9 mouse cellular contexts compared by ENCODE assay signal in the genomic region with DNA sequence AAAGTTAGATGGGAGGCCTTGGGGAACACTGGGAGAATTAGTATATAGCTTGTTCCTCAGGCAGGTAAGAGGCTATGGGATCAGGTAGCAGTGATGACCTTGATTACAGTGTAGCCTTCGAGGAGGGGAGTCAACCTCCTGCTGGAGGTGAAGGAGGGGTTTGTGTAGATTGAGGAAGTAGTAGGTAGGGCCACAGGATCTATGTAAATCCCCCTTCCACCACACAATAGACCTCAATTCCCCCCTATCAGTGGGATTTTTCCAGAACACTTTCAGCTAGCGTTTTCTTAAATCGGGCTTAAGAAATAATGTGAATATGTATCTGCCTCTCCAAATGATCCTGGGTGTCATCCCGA. TPM values are rescaled to one million over a fixed set of nuclear protein-coding genes. Genes with fewer than 3 reads are reported as not detected.
DNase-seq lines count a peak whose midpoint lies in the region; ATAC-seq and TF ChIP-seq lines count a peak whose summit lies in the region.
"Had no signal": no experiment of that assay in that cellular context is flagged by ENCODE, and none has a peak within 500 bp of the region (broad histone marks: within the 10 kb centered on the region; RNA-seq: fewer than 3 reads in every experiment).

No protein-coding gene starts in this region.

- peak overlapping the region; percentile 90 for H3K4me3 ChIP-seq in layer of hippocampus, adult 2 months
- peak overlapping the region; percentile 28 for H3K4me3 ChIP-seq in embryonic facial prominence, embryonic 11.5 days (ENCODE audit: low read depth, low read length)
- peak overlapping the region; percentile 44 for H3K4me3 ChIP-seq in hindbrain, embryonic 16.5 days (ENCODE audit: low read length)
- H3K4me3 ChIP-seq in midbrain, embryonic 16.5 days (ENCODE audit: low read depth, low read length) = peak overlapping the region; percentile 93

- H3K27ac ChIP-seq in layer of hippocampus, adult 2 months = peak overlapping the region; percentile 89
- peak overlapping the region; percentile 63 for H3K27ac ChIP-seq in embryonic facial prominence, embryonic 11.5 days (replicated peaks; ENCODE audit: low read depth, low read length)
- H3K27ac ChIP-seq in hindbrain, embryonic 16.5 days (ENCODE audit: low read depth, low read length) = peak overlapping the region; percentile 82
- peak overlapping the region; percentile 89 for H3K27ac ChIP-seq in midbrain, embryonic 16.5 days (ENCODE audit: low read length)

- no peaks in the 10 kb centered on the region for H3K9me3 ChIP-seq in embryonic facial prominence, embryonic 11.5 days (replicated peaks; ENCODE audit: control insufficient read depth, low read length)
- no peaks in the 10 kb centered on the region for H3K9me3 ChIP-seq in hindbrain, embryonic 16.5 days (ENCODE audit: control insufficient read depth, low read length)
- no peaks in the 10 kb centered on the region for H3K9me3 ChIP-seq in midbrain, embryonic 16.5 days (replicated peaks; ENCODE audit: control insufficient read depth, low read length, poor library complexity, severe bottlenecking)

- under 1% methylated on average over 4 of the region's 4 CpGs for WGBS in embryonic facial prominence, embryonic 11.5 days
- WGBS in hindbrain, embryonic 16.5 days = 0% methylated on average over 4 of the region's 4 CpGs
- 0% methylated on average over 4 of the region's 4 CpGs for WGBS in midbrain, embryonic 16.5 days

- ATAC-seq in embryonic facial prominence, embryonic 11.5 days (replicated peaks; ENCODE audit: insufficient number of reproducible peaks, low FRiP score, low TSS enrichment, low read depth) = peak; percentile 16; the same call in 1 of the 2 replicates
- ATAC-seq in hindbrain, embryonic 16.5 days = peak; percentile 19
- peak; percentile 40 for ATAC-seq in midbrain, embryonic 16.5 days

- TF ChIP-seq CTCF in layer of hippocampus, adult 2 months (conservative IDR thresholded peaks at IDR 0.05) = no peak

- H3K4me1 ChIP-seq in embryonic facial prominence, embryonic 11.5 days (ENCODE audit: control insufficient read depth, insufficient read depth, low read length) = no peaks in the 10 kb centered on the region
- H3K4me1 ChIP-seq in hindbrain, embryonic 16.5 days (ENCODE audit: control insufficient read depth, insufficient read depth, low read depth, low read length) = peaks cover 8% of the 10 kb centered on the region
- peaks cover 8% of the 10 kb centered on the region for H3K4me1 ChIP-seq in midbrain, embryonic 16.5 days (ENCODE audit: control insufficient read depth, insufficient read depth, low read length)

- peak overlapping the region; percentile 45 for H3K9ac ChIP-seq in embryonic facial prominence, embryonic 11.5 days (replicated peaks; ENCODE audit: low read length)
- H3K9ac ChIP-seq in hindbrain, embryonic 16.5 days (ENCODE audit: low read depth, low read length) = peak overlapping the region; percentile 67
- peak overlapping the region; percentile 71 for H3K9ac ChIP-seq in midbrain, embryonic 16.5 days (ENCODE audit: low read depth, low read length)

- peak overlapping the region; percentile 58 for H3K4me2 ChIP-seq in embryonic facial prominence, embryonic 11.5 days (ENCODE audit: low read depth, low read length)
- H3K4me2 ChIP-seq in hindbrain, embryonic 16.5 days (ENCODE audit: low read length) = peak overlapping the region; percentile 65
- peak overlapping the region; percentile 60 for H3K4me2 ChIP-seq in midbrain, embryonic 16.5 days (ENCODE audit: low read length)

- DNase-seq in layer of hippocampus, adult 2 months (ENCODE audit: low spot score in 2 of 2) = no peak
- DNase-seq in layer of hippocampus, adult 11-12 months (ENCODE audit: low spot score) = no peak
- DNase-seq in embryonic facial prominence, embryonic 11.5 days (ENCODE audit: low spot score) = no peak
- no peak for DNase-seq in right cerebral cortex, adult 18-20 months
- DNase-seq in layer of hippocampus, postnatal 10 days (ENCODE audit: low spot score in 2 of 2) = no peak
- DNase-seq in adrenal gland, postnatal 4 days (ENCODE audit: low spot score in 2 of 2) = no peak

- no peaks in the 10 kb centered on the region for H3K36me3 ChIP-seq in embryonic facial prominence, embryonic 11.5 days (replicated peaks; ENCODE audit: control insufficient read depth, insufficient read depth, low read depth, low read length)
- peaks cover 3% of the 10 kb centered on the region for H3K36me3 ChIP-seq in hindbrain, embryonic 16.5 days (ENCODE audit: control insufficient read depth, insufficient read depth, low read length)
- H3K36me3 ChIP-seq in midbrain, embryonic 16.5 days (ENCODE audit: control insufficient read depth, insufficient read depth, low read length) = peaks cover 14% of the 10 kb centered on the region

- H3K27me3 ChIP-seq in embryonic facial prominence, embryonic 11.5 days (ENCODE audit: control insufficient read depth, insufficient read depth, low read length) = no peaks in the 10 kb centered on the region
- H3K27me3 ChIP-seq in hindbrain, embryonic 16.5 days (replicated peaks; ENCODE audit: control insufficient read depth, insufficient read depth, low read length) = no peaks in the 10 kb centered on the region
- no peaks in the 10 kb centered on the region for H3K27me3 ChIP-seq in midbrain, embryonic 16.5 days (ENCODE audit: control insufficient read depth, insufficient read depth, low read depth, low read length)

RNA-seq across cellular contexts. Expression of gene Bsdc1, which starts 0.6 kb away (rescaled TPM):
- total RNA-seq in layer of hippocampus, adult 2 months (2021) = 10 to 100 TPM; 56.2 to 62.7 TPM
- 21.2 and 22.0 TPM in 2 replicates for polyA plus RNA-seq in embryonic facial prominence, embryonic 11.5 days (2014; fragmentation: Nextera tagmentation; extraction: Ambion mirVana)
- polyA plus RNA-seq in hindbrain, embryonic 16.5 days (2015; fragmentation: Nextera tagmentation; extraction: Ambion mirVana) = 34.6 and 37.4 TPM in 2 replicates
- 31.5 and 34.7 TPM in 2 replicates for polyA plus RNA-seq in midbrain, embryonic 16.5 days (2015; fragmentation: Nextera tagmentation; extraction: Ambion mirVana)
- total RNA-seq in layer of hippocampus, postnatal 10 days (2021) = 10 to 100 TPM; 41.4 to 46.9 TPM
- total RNA-seq in adrenal gland, postnatal 4 days (2021) = 10 to 100 TPM; 55.4 TPM

RNA-seq across cellular contexts. Expression of gene Zbtb8b, which starts 20.2 kb away (rescaled TPM):
- 1 to 10 TPM; 3.9 to 4.0 TPM for total RNA-seq in layer of hippocampus, adult 2 months (2021)
- polyA plus RNA-seq in embryonic facial prominence, embryonic 11.5 days (2014; fragmentation: Nextera tagmentation; extraction: Ambion mirVana) = 2.4 and 2.8 TPM in 2 replicates
- polyA plus RNA-seq in hindbrain, embryonic 16.5 days (2015; fragmentation: Nextera tagmentation; extraction: Ambion mirVana) = 18.0 and 19.2 TPM in 2 replicates
- 19.1 and 19.6 TPM in 2 replicates for polyA plus RNA-seq in midbrain, embryonic 16.5 days (2015; fragmentation: Nextera tagmentation; extraction: Ambion mirVana)
- 1 to 10 TPM; 4.4 to 5.1 TPM for total RNA-seq in layer of hippocampus, postnatal 10 days (2021)
- 1 to 10 TPM; 1.1 TPM for total RNA-seq in adrenal gland, postnatal 4 days (2021)

RNA-seq across cellular contexts. Expression of gene Tssk3, which starts 30.0 kb away (rescaled TPM):
- total RNA-seq in layer of hippocampus, adult 2 months (2021) = under 1 TPM in 1 of 2 experiments, not detected in 1; 0.38 TPM
- polyA plus RNA-seq in embryonic facial prominence, embryonic 11.5 days (2014; fragmentation: Nextera tagmentation; extraction: Ambion mirVana) = not detected in 2 replicates
- polyA plus RNA-seq in hindbrain, embryonic 16.5 days (2015; fragmentation: Nextera tagmentation; extraction: Ambion mirVana) = 0.72 and 0.79 TPM in 2 replicates
- 1.2 TPM in 2 replicates for polyA plus RNA-seq in midbrain, embryonic 16.5 days (2015; fragmentation: Nextera tagmentation; extraction: Ambion mirVana)
- total RNA-seq in layer of hippocampus, postnatal 10 days (2021) = under 1 TPM; 0.37 to 0.51 TPM
- not detected for total RNA-seq in adrenal gland, postnatal 4 days (2021)
- total RNA-seq: adrenal gland, postnatal 25 days had no signal

RNA-seq across cellular contexts. Expression of gene Fam229a, which starts 30.2 kb away (rescaled TPM):
- total RNA-seq in layer of hippocampus, adult 2 months (2021) = not detected
- polyA plus RNA-seq in embryonic facial prominence, embryonic 11.5 days (2014; fragmentation: Nextera tagmentation; extraction: Ambion mirVana) = not detected in 2 replicates
- 0.81 and 1.4 TPM in 2 replicates for polyA plus RNA-seq in hindbrain, embryonic 16.5 days (2015; fragmentation: Nextera tagmentation; extraction: Ambion mirVana)
- polyA plus RNA-seq in midbrain, embryonic 16.5 days (2015; fragmentation: Nextera tagmentation; extraction: Ambion mirVana) = 0.56 and 0.94 TPM in 2 replicates
- 1 to 10 TPM; 1.0 to 2.0 TPM for total RNA-seq in layer of hippocampus, postnatal 10 days (2021)
- total RNA-seq in adrenal gland, postnatal 4 days (2021) = not detected
- total RNA-seq: adrenal gland, postnatal 25 days had no signal

RNA-seq across cellular contexts. Expression of gene Marcksl1, which starts 52.6 kb away (rescaled TPM):
- 100 to 1,000 TPM in 1 of 2 experiments, 10 to 100 TPM in 1; 94.6 to 103 TPM for total RNA-seq in layer of hippocampus, adult 2 months (2021)
- polyA plus RNA-seq in embryonic facial prominence, embryonic 11.5 days (2014; fragmentation: Nextera tagmentation; extraction: Ambion mirVana) = 1,559 and 1,563 TPM in 2 replicates
- polyA plus RNA-seq in hindbrain, embryonic 16.5 days (2015; fragmentation: Nextera tagmentation; extraction: Ambion mirVana) = 1,546 and 1,575 TPM in 2 replicates
- 1,543 and 1,683 TPM in 2 replicates for polyA plus RNA-seq in midbrain, embryonic 16.5 days (2015; fragmentation: Nextera tagmentation; extraction: Ambion mirVana)
- total RNA-seq in layer of hippocampus, postnatal 10 days (2021) = 100 to 1,000 TPM; 713 to 734 TPM
- total RNA-seq in adrenal gland, postnatal 4 days (2021) = 100 to 1,000 TPM; 157 to 183 TPM

Comparison
In these comparisons a context has a peak if more than half of its experiments do, and no peak if none do; other contexts are left out.
1. H3K4me3 ChIP-seq: peak in every context shown above with its lines; median percentile 93 in midbrain, embryonic 16.5 days; 90 in layer of hippocampus, adult 2 months; 44 in hindbrain, embryonic 16.5 days; 28 in embryonic facial prominence, embryonic 11.5 days.